Mouse (Mus musculus): Measurements from ENCODE around the gene Sbf2. TPM values are rescaled to one million over a fixed set of nuclear protein-coding genes. Genes with fewer than 3 reads are reported as not detected.

Gene Sbf2
- polyA plus RNA-seq, 1 experiment from 2014 or later, result 19.3 TPM

- Histone ChIP-seq H3K36me3 (ENCODE audit: control insufficient read depth, insufficient read depth) (peaks cover 18% of the 10 kb centered on the region), H3K9ac (ENCODE audit: low read depth, low read length) (no peak overlapping the region), H3K27ac (ENCODE audit: low read depth, low read length) (peak overlapping the region; percentile 71), H3K4me1 (replicated peaks; ENCODE audit: control insufficient read depth, insufficient read depth, low read length) (0 out of 2 replicates have a peak, but pooled peaks cover 3% of the 10 kb centered on the region), H3K4me3 (ENCODE audit: low read depth, low read length) (no peak overlapping the region), H3K27me3 (replicated peaks; ENCODE audit: control insufficient read depth, insufficient read depth, low read length) (no peaks in the 10 kb centered on the region), H3K4me2 (replicated peaks; ENCODE audit: low read depth) (no peak overlapping the region), H3K9me3 (ENCODE audit: control insufficient read depth) (no peaks in the 10 kb centered on the region)
- no peak for TF ChIP-seq CTCF (IDR thresholded peaks at IDR 0.05; ENCODE audit: low read depth)
- 74% methylated on average over 4 of the region's 4 CpGs for WGBS
- ATAC-seq, result peak; percentile 82
These were observed 309.2 kb downstream of the Sbf2 start for GRCm38 (mm10) chr7:110305486-110305885.

- 34% methylated on average over 6 of the region's 6 CpGs for WGBS
- Histone ChIP-seq H3K9ac (ENCODE audit: low read depth, low read length) (no peak overlapping the region), H3K9me3 (ENCODE audit: control insufficient read depth) (no peaks in the 10 kb centered on the region), H3K4me1 (replicated peaks; ENCODE audit: control insufficient read depth, insufficient read depth, low read length) (0 out of 2 replicates have a peak, but pooled peaks cover 3% of the 10 kb centered on the region), H3K27me3 (replicated peaks; ENCODE audit: control insufficient read depth, insufficient read depth, low read length) (no peaks in the 10 kb centered on the region), H3K36me3 (ENCODE audit: control insufficient read depth, insufficient read depth) (no peaks in the 10 kb centered on the region), H3K4me3 (ENCODE audit: low read depth, low read length) (no peak overlapping the region), H3K27ac (ENCODE audit: low read depth, low read length) (peak overlapping the region; percentile 21; the same call in 1 of the 2 replicates), H3K4me2 (replicated peaks; ENCODE audit: low read depth) (no peak overlapping the region)
- no peak for TF ChIP-seq CTCF (IDR thresholded peaks at IDR 0.05; ENCODE audit: low read depth)
- ATAC-seq, result peak; percentile 29
These were observed 311.8 kb downstream of the Sbf2 start for GRCm38 (mm10) chr7:110302886-110303285.

GRCm38 (mm10) chr7:110298739-110299410 lies 315.8 kb downstream of the Sbf2 start:
- Histone ChIP-seq H3K4me3 (ENCODE audit: low read depth, low read length) (no peak overlapping the region), H3K27me3 (replicated peaks; ENCODE audit: control insufficient read depth, insufficient read depth, low read length) (no peaks in the 10 kb centered on the region), H3K9ac (ENCODE audit: low read depth, low read length) (no peak overlapping the region), H3K27ac (ENCODE audit: low read depth, low read length) (peak overlapping the region; percentile 69), H3K9me3 (ENCODE audit: control insufficient read depth) (no peaks in the 10 kb centered on the region), H3K4me1 (replicated peaks; ENCODE audit: control insufficient read depth, insufficient read depth, low read length) (0 out of 2 replicates have a peak, but pooled peaks cover 3% of the 10 kb centered on the region), H3K4me2 (replicated peaks; ENCODE audit: low read depth) (no peak overlapping the region), H3K36me3 (ENCODE audit: control insufficient read depth, insufficient read depth) (no peaks in the 10 kb centered on the region)
- no peak for TF ChIP-seq CTCF (IDR thresholded peaks at IDR 0.05; ENCODE audit: low read depth)
- WGBS, result 72% methylated on average over 17 of the region's 17 CpGs
- peak; percentile 84 for ATAC-seq

- Histone ChIP-seq H3K27ac (ENCODE audit: low read depth, low read length) (peak overlapping the region; percentile 69), H3K36me3 (ENCODE audit: control insufficient read depth, insufficient read depth) (no peaks in the 10 kb centered on the region), H3K4me3 (ENCODE audit: low read depth, low read length) (no peak overlapping the region), H3K4me1 (replicated peaks; ENCODE audit: control insufficient read depth, insufficient read depth, low read length) (0 out of 2 replicates have a peak, but pooled peaks cover 3% of the 10 kb centered on the region), H3K9me3 (ENCODE audit: control insufficient read depth) (no peaks in the 10 kb centered on the region), H3K9ac (ENCODE audit: low read depth, low read length) (no peak overlapping the region), H3K4me2 (replicated peaks; ENCODE audit: low read depth) (no peak overlapping the region), H3K27me3 (replicated peaks; ENCODE audit: control insufficient read depth, insufficient read depth, low read length) (no peaks in the 10 kb centered on the region)
- ATAC-seq, result no peak
- TF ChIP-seq CTCF (IDR thresholded peaks at IDR 0.05; ENCODE audit: low read depth), result no peak
- 75% methylated on average over 7 of the region's 7 CpGs for WGBS
These were observed 316.6 kb downstream of the Sbf2 start for GRCm38 (mm10) chr7:110298090-110298489.

- no peak overlapping the region for H3K4me2 ChIP-seq (replicated peaks; ENCODE audit: low read depth)
These were observed 317.1 kb downstream of the Sbf2 start for GRCm38 (mm10) chr7:110297611-110298010.

GRCm38 (mm10) chr7:110296889-110297603 lies 317.7 kb downstream of the Sbf2 start:
- Histone ChIP-seq H3K4me1 (replicated peaks; ENCODE audit: control insufficient read depth, insufficient read depth, low read length) (0 out of 2 replicates have a peak, but pooled peaks cover 2% of the 10 kb centered on the region), H3K36me3 (ENCODE audit: control insufficient read depth, insufficient read depth) (no peaks in the 10 kb centered on the region), H3K9ac (ENCODE audit: low read depth, low read length) (0 out of 2 replicates have a peak overlapping the region, but pooled peaks have one; percentile 22), H3K27ac (ENCODE audit: low read depth, low read length) (peak overlapping the region; percentile 69; the same call in 1 of the 2 replicates), H3K9me3 (ENCODE audit: control insufficient read depth) (no peaks in the 10 kb centered on the region), H3K4me2 (replicated peaks; ENCODE audit: low read depth) (no peak overlapping the region), H3K27me3 (replicated peaks; ENCODE audit: control insufficient read depth, insufficient read depth, low read length) (no peaks in the 10 kb centered on the region), H3K4me3 (ENCODE audit: low read depth, low read length) (no peak overlapping the region)
- ATAC-seq, result no peak; the same call in 1 of the 2 replicates
- no peak for TF ChIP-seq CTCF (IDR thresholded peaks at IDR 0.05; ENCODE audit: low read depth)
- 32% methylated on average over 17 of the region's 17 CpGs for WGBS

More at GRCm38 (mm10) chr7:110297611-110298010, 317.1 kb downstream of the Sbf2 start:
- no peaks in the 10 kb centered on the region for H3K36me3 ChIP-seq (ENCODE audit: control insufficient read depth, insufficient read depth)
- 61% methylated on average over 4 of the region's 4 CpGs for WGBS
- H3K9me3 ChIP-seq (ENCODE audit: control insufficient read depth), result no peaks in the 10 kb centered on the region
- ATAC-seq, result no peak
- no peaks in the 10 kb centered on the region for H3K27me3 ChIP-seq (replicated peaks; ENCODE audit: control insufficient read depth, insufficient read depth, low read length)
- TF ChIP-seq CTCF (IDR thresholded peaks at IDR 0.05; ENCODE audit: low read depth), result no peak
- H3K4me1 ChIP-seq (replicated peaks; ENCODE audit: control insufficient read depth, insufficient read depth, low read length), result 0 out of 2 replicates have a peak, but pooled peaks cover 3% of the 10 kb centered on the region
- no peak overlapping the region for H3K4me3 ChIP-seq (ENCODE audit: low read depth, low read length)
- no peak overlapping the region for H3K9ac ChIP-seq (ENCODE audit: low read depth, low read length)
- peak overlapping the region; percentile 69; the same call in 1 of the 2 replicates for H3K27ac ChIP-seq (ENCODE audit: low read depth, low read length)
